Mouse (Mus musculus) forebrain, embryonic 11.5 days (tissue): ENCODE data around the gene Odf3b. TPM values are rescaled to one million over a fixed set of nuclear protein-coding genes. Genes with fewer than 3 reads are reported as not detected.

Experiments
- ATAC-seq: fragments of 200-750 bp; cut with Nextera tagmentation; replicated peaks from 2 replicates; pipeline ENCODE4 v1.8.0; 2017; ENCODE audit warnings: moderate TSS enrichment; ENCODE audit not compliant: low FRiP score
- DNase-seq: peaks from one replicate; pipeline ENCODE4 v3.0.0-alpha.2; 2017; ENCODE audit warnings: low spot score
- H3K27ac ChIP-seq: fragments of 300-500 bp; sonication (generic); 2 replicates; pipeline ENCODE4 v1.5.1; 2014; ENCODE audit warnings: low read depth, low read length
- H3K27me3 ChIP-seq: fragments of 300-500 bp; sonication (generic); 2 replicates; pipeline ENCODE4 v1.6.1; 2014; ENCODE audit warnings: mild to moderate bottlenecking, low read length, mixed read lengths; ENCODE audit not compliant: control insufficient read depth, insufficient read depth
- H3K36me3 ChIP-seq: fragments of 300-500 bp; sonication (generic); 2 replicates; pipeline ENCODE4 v1.6.1; 2014; ENCODE audit warnings: mild to moderate bottlenecking, low read length, moderate library complexity, mixed read lengths; ENCODE audit not compliant: control insufficient read depth, insufficient read depth
- H3K4me1 ChIP-seq: fragments of 300-500 bp; sonication (generic); replicated peaks from 2 replicates; pipeline ENCODE4 v1.6.1; 2014; ENCODE audit warnings: low read length, mixed read lengths; ENCODE audit not compliant: control insufficient read depth, insufficient read depth
- H3K4me2 ChIP-seq: fragments of 300-500 bp; sonication (generic); 2 replicates; pipeline ENCODE4 v1.6.1; 2014; ENCODE audit warnings: low read depth, mild to moderate bottlenecking, low read length, moderate library complexity, mixed read lengths; ENCODE audit not compliant: severe bottlenecking
- H3K4me3 ChIP-seq: fragments of 300-500 bp; sonication (generic); 2 replicates; pipeline ENCODE4 v1.5.1; 2014; ENCODE audit warnings: low read depth, low read length
- H3K9ac ChIP-seq: fragments of 300-500 bp; sonication (generic); 2 replicates; pipeline ENCODE4 v1.6.1; 2014; ENCODE audit warnings: low read length
- H3K9me3 ChIP-seq: fragments of 300-500 bp; sonication (generic); 2 replicates; pipeline ENCODE4 v1.6.1; 2016; ENCODE audit warnings: low read length, mixed read lengths; ENCODE audit not compliant: control insufficient read depth
- WGBS: fragments of 180-500 bp; shearing (Covaris S2); extraction: QIAGEN DNeasy Blood & Tissue Kit; methylation state at CpG from one replicate; pipeline ENCODE4 v1.1.7; 2014; 5-methylcytosine and 5-hydroxymethylcytosine counted together
- polyA plus RNA-seq: library from polyadenylated mRNA; unstranded; fragments of >200 nt; fragmentation: Nextera tagmentation; extraction: Ambion mirVana; gene quantifications from 2 replicates; pipeline ENCODE4 v1.2.1, GENCODE M21; 2014

Gene Odf3b
- polyA plus RNA-seq, 1 experiment from 2014 or later, result 0.37 TPM

- peaks cover 12% of the 10 kb centered on the region for H3K36me3 ChIP-seq
- no peak for ATAC-seq
- WGBS, result 81% methylated on average over 7 of the region's 7 CpGs
Observed at GRCm38 (mm10) chr15:89354455-89354854, 24.6 kb downstream of the Odf3b start.

GRCm38 (mm10) chr15:89353837-89354236, 25.2 kb downstream of the Odf3b start:
- no peak for ATAC-seq
- no peak for DNase-seq
- Histone ChIP-seq H3K36me3 (peaks cover 12% of the 10 kb centered on the region), H3K9ac (no peak overlapping the region), H3K27me3 (no peaks in the 10 kb centered on the region), H3K9me3 (no peaks in the 10 kb centered on the region), H3K4me1 (peaks cover 12% of the 10 kb centered on the region), H3K4me3 (no peak overlapping the region), H3K4me2 (no peak overlapping the region), H3K27ac (no peak overlapping the region)
- WGBS, result 94% methylated on average over 16 of the region's 16 CpGs

More at GRCm38 (mm10) chr15:89354455-89354854, 24.6 kb downstream of the Odf3b start:
- no peak for DNase-seq
- Histone ChIP-seq H3K9me3 (no peaks in the 10 kb centered on the region), H3K9ac (peak overlapping the region; percentile 90), H3K27me3 (no peaks in the 10 kb centered on the region), H3K4me1 (peaks cover 12% of the 10 kb centered on the region), H3K4me3 (peak overlapping the region; percentile 79), H3K4me2 (peak overlapping the region; percentile 77), H3K27ac (no peak overlapping the region)

- ATAC-seq (no peak), DNase-seq (peak; percentile 48)
- Histone ChIP-seq H3K36me3 (peaks cover 12% of the 10 kb centered on the region), H3K4me2 (no peak overlapping the region), H3K9me3 (no peaks in the 10 kb centered on the region), H3K9ac (no peak overlapping the region), H3K27ac (no peak overlapping the region), H3K27me3 (no peaks in the 10 kb centered on the region), H3K4me1 (peaks cover 12% of the 10 kb centered on the region), H3K4me3 (no peak overlapping the region)
- WGBS, result 94% methylated on average over 12 of the region's 12 CpGs
Observed at GRCm38 (mm10) chr15:89352795-89353194, 26.3 kb downstream of the Odf3b start.

DNA sequence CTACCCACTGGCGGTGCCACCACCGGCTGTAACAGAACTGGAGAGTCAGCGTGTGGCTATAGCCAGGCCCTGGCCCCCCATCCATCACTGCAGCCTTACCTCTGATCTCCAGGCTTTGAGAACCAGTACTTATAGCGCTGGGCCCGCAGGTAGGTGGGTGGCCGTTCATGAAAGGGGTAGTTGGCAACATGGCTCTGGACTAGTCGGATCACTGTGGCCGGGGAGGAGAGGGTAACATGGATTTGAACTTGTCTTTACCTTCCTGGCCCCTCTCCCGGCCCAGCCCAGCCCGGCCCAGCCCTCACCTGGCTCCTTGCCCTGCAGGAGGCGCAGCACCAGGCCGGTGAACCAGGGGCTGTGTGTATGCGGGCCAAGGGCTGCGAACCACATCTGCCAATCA, 27.0 kb downstream of the Odf3b start:
- H3K27me3 ChIP-seq, result no peaks in the 10 kb centered on the region
- ATAC-seq, result no peak
- WGBS, result 92% methylated on average over 14 of the region's 14 CpGs

DNA sequence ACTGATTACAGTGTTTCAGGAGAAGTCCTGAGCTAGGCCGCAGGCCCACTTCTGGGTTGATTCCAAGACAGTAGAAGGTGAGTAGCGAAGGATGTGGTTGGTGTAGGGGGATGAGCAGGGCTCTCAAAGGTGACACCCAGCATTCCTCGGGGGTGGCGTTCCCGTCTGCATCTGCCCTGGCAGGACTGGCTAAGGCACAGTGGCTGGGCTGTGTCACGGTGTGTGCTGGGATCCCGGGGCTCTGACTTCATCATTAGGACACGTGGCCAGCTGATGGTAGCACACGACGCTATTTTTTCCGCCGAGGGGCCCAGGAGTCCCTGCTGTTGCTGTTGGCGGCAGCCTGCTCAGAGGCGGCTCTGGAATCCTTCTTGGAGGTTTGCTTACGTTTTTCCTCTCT, 27.8 kb downstream of the Odf3b start:
- Histone ChIP-seq H3K4me2 (no peak overlapping the region), H3K4me3 (no peak overlapping the region), H3K36me3 (peaks cover 12% of the 10 kb centered on the region), H3K27me3 (no peaks in the 10 kb centered on the region), H3K9me3 (no peaks in the 10 kb centered on the region), H3K27ac (no peak overlapping the region), H3K9ac (no peak overlapping the region), H3K4me1 (peaks cover 8% of the 10 kb centered on the region; the same call in 1 of the 2 replicates)
- ATAC-seq (no peak), DNase-seq (peak; percentile 46)
- 90% methylated on average over 15 of the region's 15 CpGs for WGBS

More for the DNA sequence above, 27.0 kb downstream of the Odf3b start:
- peak; percentile 44 for DNase-seq
- peaks cover 10% of the 10 kb centered on the region; the same call in 1 of the 2 replicates for H3K4me1 ChIP-seq
- H3K27ac ChIP-seq, result no peak overlapping the region
- no peaks in the 10 kb centered on the region for H3K9me3 ChIP-seq
- H3K4me3 ChIP-seq, result no peak overlapping the region
- peaks cover 12% of the 10 kb centered on the region for H3K36me3 ChIP-seq
- no peak overlapping the region for H3K9ac ChIP-seq
- no peak overlapping the region for H3K4me2 ChIP-seq

- no peak for ATAC-seq
- H3K27me3 ChIP-seq, result no peaks in the 10 kb centered on the region
- no peak overlapping the region for H3K27ac ChIP-seq
- peaks cover 12% of the 10 kb centered on the region for H3K36me3 ChIP-seq
- H3K9me3 ChIP-seq, result no peaks in the 10 kb centered on the region
- no peak overlapping the region for H3K4me3 ChIP-seq
- H3K4me1 ChIP-seq, result peaks cover 8% of the 10 kb centered on the region; the same call in 1 of the 2 replicates
- DNase-seq, result peak; percentile 23
- H3K4me2 ChIP-seq, result no peak overlapping the region
- 91% methylated on average over 5 of the region's 5 CpGs for WGBS
- no peak overlapping the region for H3K9ac ChIP-seq
Observed at GRCm38 (mm10) chr15:89350447-89350846, 28.6 kb downstream of the Odf3b start.

GRCm38 (mm10) chr15:89343325-89343724, 35.8 kb downstream of the Odf3b start:
- no peak overlapping the region for H3K4me3 ChIP-seq
- WGBS, result 92% methylated on average over 3 of the region's 3 CpGs

DNA sequence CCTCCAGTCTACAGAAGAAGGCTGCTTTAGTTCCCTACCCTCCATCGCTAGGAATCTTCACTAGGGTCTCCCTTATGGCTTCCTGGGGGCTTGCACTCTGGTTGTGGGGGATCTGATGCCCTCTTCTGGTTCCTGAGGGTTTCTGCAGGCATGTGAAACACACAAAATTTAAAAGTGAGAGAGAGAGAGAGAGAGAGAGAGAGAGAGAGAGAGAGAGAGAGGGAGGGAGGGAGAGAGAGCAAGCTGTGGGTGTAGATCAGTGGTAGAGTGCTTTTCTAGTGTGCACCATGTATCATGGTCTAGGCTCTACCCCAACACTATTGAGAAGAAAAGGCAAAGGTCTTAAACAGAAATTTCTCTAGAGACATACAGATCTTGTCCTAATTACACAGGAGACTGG, 37.4 kb downstream of the Odf3b start:
- Histone ChIP-seq H3K36me3 (no peaks in the 10 kb centered on the region), H3K27ac (no peak overlapping the region), H3K9me3 (no peaks in the 10 kb centered on the region), H3K4me2 (no peak overlapping the region), H3K4me3 (no peak overlapping the region), H3K27me3 (no peaks in the 10 kb centered on the region), H3K9ac (no peak overlapping the region), H3K4me1 (no peaks in the 10 kb centered on the region)
- WGBS, result 75% methylated on average over 1 of the region's 1 CpGs
- ATAC-seq, result no peak
- DNase-seq, result no peak

More at GRCm38 (mm10) chr15:89343325-89343724, 35.8 kb downstream of the Odf3b start:
- Histone ChIP-seq H3K4me2 (no peak overlapping the region), H3K36me3 (no peaks in the 10 kb centered on the region), H3K4me1 (no peaks in the 10 kb centered on the region), H3K9me3 (no peaks in the 10 kb centered on the region), H3K9ac (no peak overlapping the region), H3K27me3 (no peaks in the 10 kb centered on the region), H3K27ac (no peak overlapping the region)
- ATAC-seq (no peak), DNase-seq (no peak)

- no peak for ATAC-seq
- no peak for DNase-seq
- no peaks in the 10 kb centered on the region for H3K4me1 ChIP-seq
- H3K9me3 ChIP-seq, result no peaks in the 10 kb centered on the region
- H3K4me3 ChIP-seq, result no peak overlapping the region
- no peak overlapping the region for H3K4me2 ChIP-seq
- H3K9ac ChIP-seq, result no peak overlapping the region
- H3K27me3 ChIP-seq, result no peaks in the 10 kb centered on the region
- WGBS, result 86% methylated on average over 3 of the region's 3 CpGs
- H3K27ac ChIP-seq, result no peak overlapping the region
- H3K36me3 ChIP-seq, result no peaks in the 10 kb centered on the region
Observed at GRCm38 (mm10) chr15:89340136-89340535, 38.9 kb downstream of the Odf3b start.
